Mouse (Mus musculus): ENCODE measurements at regions not wholly inside any gene's neighbourhood (a gene's known extent, or its start where the extent isn't known, plus 50 kb on each side); places are given as distances from the start of the nearest gene placed in this dataset.

DNA sequence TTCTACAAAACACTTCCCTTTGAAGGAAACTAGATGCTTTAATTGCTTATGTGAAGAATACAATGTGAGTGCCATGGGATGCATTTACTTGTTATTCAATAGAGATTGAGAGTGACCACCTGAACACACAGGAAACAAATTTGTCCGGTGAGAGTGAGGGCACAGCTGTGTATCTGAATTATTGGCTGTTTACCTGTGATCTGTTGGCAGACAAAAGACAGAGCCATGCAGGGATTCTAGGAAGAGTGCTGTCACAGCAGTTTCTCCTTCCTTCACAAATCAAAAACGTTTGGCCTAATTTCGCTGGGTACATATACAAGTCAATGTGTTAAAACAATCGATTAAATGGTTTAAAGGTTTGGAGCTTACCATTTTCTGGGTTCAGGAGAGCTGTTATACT, 202.9 kb upstream of the Tyrp1 start:
- Histone ChIP-seq H3K9me3 (replicated peaks) (no peaks in the 10 kb centered on the region), H3K27me3 (no peaks in the 10 kb centered on the region), H3K4me1 (no peaks in the 10 kb centered on the region), H3K4me3 (replicated peaks) (no peak overlapping the region), H3K9ac (no peak overlapping the region), H3K36me3 (no peaks in the 10 kb centered on the region), H3K4me2 (replicated peaks) (no peak overlapping the region), H3K27ac (replicated peaks) (no peak overlapping the region)
- 75% methylated on average over 4 of the region's 4 CpGs for WGBS
- no peak for ATAC-seq (ENCODE audit: insufficient number of reproducible peaks, low FRiP score, low TSS enrichment, low read depth)

DNA sequence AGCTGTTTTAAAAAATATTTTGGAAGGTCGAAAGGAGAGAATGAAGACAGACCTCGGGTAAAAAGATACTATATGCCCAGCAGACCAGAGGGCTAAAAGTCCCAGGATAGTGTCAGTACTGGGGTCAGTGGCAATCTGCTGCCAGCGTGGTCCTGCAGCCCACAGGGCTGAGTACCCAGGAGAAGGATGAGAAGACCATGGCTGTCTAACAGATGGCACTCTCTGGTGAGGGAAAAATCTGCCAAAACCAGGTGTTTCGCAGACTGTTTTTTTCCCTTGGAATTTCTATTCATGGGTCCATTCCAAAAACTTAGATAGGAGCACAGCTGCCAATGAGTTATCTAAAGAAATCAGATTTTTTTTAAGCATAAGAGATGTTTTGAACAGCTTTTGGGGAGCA, 202.5 kb upstream of the Tyrp1 start:
- H3K9me3 ChIP-seq (replicated peaks): no peaks in the 10 kb centered on the region
- H3K4me3 ChIP-seq (replicated peaks): no peak overlapping the region
- no peaks in the 10 kb centered on the region for H3K36me3 ChIP-seq
- no peak overlapping the region for H3K4me2 ChIP-seq (replicated peaks)
- no peaks in the 10 kb centered on the region for H3K27me3 ChIP-seq
- H3K4me1 ChIP-seq: no peaks in the 10 kb centered on the region
- no peak overlapping the region for H3K27ac ChIP-seq (replicated peaks)
- ATAC-seq (ENCODE audit: insufficient number of reproducible peaks, low FRiP score, low TSS enrichment, low read depth): no peak
- 71% methylated on average over 4 of the region's 4 CpGs for WGBS
- no peak overlapping the region for H3K9ac ChIP-seq

DNA sequence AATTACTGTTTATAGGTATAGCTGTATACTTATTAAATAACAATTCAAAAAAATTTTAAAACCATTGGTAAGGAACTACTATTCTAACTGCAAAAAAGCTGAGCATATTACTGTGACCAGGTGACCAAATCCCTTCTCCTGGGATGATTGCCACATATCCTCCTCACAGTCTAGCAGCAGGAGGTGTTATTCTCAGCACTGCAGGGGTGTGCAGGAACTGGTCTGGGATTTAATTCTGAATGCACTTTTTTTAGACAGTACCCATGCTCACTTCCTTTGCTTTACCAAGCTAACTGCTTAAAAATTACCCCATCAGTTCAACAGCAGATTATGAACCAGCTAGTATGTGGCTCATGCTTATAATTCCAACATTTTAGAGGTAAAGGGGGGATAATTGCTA, 195.5 kb upstream of the Tyrp1 start:
- no peaks in the 10 kb centered on the region for H3K27me3 ChIP-seq
- H3K4me1 ChIP-seq: no peaks in the 10 kb centered on the region

More for the DNA sequence above, 195.5 kb upstream of the Tyrp1 start:
- no peak overlapping the region for H3K27ac ChIP-seq (replicated peaks)
- no peaks in the 10 kb centered on the region for H3K9me3 ChIP-seq (replicated peaks)
- no peak overlapping the region for H3K9ac ChIP-seq
- no peak for ATAC-seq (ENCODE audit: insufficient number of reproducible peaks, low FRiP score, low TSS enrichment, low read depth)
- H3K36me3 ChIP-seq: no peaks in the 10 kb centered on the region
- H3K4me2 ChIP-seq (replicated peaks): no peak overlapping the region
- H3K4me3 ChIP-seq (replicated peaks): no peak overlapping the region
